Mouse (Mus musculus) layer of hippocampus, postnatal 10 days (tissue): ENCODE data around the gene Akap2. TPM values are rescaled to one million over a fixed set of nuclear protein-coding genes. Genes with fewer than 3 reads are reported as not detected.
A peak's percentile ranks its signal among the peaks of the same experiment; 100 is the strongest.

ENCODE experiments used
- DNase-seq, 2 experiments: peaks; one replicate each; pipeline ENCODE4 v3.0.0; 2021; ENCODE audit warnings: low spot score in 2 of 2
- long read RNA-seq: library from polyadenylated mRNA; stranded (forward); transcript quantifications from one replicate; pipeline ENCODE4 v2.0.0, GENCODE M21; 2023
- total RNA-seq, 2 experiments: library from RNA; stranded (reverse); gene quantifications; 2 replicates each; pipeline ENCODE4 v1.2.3; 2021

The Akap2 gene
- 10 to 100 TPM; 36.8 to 40.9 TPM for total RNA-seq
- long read RNA-seq, partial matches to known transcripts = 0 of 10 reads
- long read RNA-seq, other reads (novel, unspliced or antisense) = 10 of 10 reads

GRCm38 (mm10) chr4:57717354-57717753 lies at the start of gene Akap2:
TSS of gene Akap2 (plus strand) at chr4:57717657.
- no peak for DNase-seq

GRCm38 (mm10) chr4:57670813-57671469 lies 46.5 kb upstream of the Akap2 start:
- no peak for DNase-seq

GRCm38 (mm10) chr4:57672541-57672940 lies 44.9 kb upstream of the Akap2 start:
- DNase-seq = no peak

DNA sequence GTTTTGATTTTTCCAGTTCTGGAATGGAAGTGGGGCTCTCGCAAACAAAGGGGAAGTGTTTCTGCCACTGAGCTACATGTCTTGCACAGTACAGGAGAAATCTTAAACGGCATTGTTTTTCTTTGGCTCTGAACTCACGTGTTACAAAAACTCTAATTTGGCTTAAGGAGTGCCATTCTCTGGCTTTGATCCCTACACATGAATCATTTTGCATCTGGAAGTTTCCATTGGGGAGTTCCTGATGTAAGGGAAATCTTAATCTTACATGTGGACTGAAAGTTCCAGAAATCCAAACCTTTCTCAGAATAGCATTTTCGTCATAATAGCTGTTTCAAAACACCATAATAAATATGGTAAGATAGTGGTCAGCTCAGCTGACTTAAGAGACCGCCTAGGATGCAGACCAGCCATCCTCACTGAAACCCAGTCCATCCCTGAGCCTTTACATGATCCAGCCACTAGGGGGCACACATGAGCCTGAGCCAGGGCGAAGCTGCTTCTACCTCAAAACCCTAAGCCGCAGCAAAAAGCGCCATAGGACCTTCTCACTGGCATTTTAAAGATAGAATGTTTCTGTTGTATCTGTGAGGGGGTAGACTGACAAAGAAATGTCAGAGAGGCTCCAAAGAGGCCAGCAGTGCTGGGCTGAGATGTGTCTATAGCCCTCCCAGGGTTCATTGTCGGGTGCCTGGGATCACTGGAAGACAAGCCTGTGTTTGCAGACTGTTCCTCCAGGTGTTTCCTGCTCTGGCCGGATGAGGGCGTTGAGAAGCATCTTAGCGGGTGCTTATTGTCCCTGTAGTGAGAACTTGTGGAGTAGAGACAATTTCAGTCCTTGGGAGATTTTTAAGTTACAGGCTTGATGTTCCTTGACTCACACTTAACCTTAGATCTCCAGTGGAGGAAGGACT lies 44.2 kb upstream of the Akap2 start:
- peak; percentile 89 to 91 for DNase-seq

DNA sequence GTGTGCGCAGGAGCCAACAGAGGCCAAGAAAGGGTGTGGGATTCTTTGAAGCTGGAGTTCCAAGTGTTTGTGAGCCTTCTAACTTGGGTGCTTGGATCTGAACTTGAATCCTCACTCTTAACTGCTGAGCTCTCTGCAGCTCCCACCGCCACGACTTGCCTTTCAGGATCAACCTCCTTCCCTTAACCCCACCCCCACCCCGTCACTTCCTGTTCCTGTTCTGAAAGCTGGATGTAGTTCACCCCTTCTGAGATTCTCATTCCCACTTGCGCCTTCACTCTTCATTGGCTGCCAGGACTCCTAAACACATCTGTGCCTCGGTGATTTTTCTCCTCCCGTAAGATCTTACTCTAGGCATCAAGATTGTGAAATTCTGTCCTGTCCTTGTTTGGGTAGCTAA lies 43.1 kb upstream of the Akap2 start:
- no peak for DNase-seq

DNA sequence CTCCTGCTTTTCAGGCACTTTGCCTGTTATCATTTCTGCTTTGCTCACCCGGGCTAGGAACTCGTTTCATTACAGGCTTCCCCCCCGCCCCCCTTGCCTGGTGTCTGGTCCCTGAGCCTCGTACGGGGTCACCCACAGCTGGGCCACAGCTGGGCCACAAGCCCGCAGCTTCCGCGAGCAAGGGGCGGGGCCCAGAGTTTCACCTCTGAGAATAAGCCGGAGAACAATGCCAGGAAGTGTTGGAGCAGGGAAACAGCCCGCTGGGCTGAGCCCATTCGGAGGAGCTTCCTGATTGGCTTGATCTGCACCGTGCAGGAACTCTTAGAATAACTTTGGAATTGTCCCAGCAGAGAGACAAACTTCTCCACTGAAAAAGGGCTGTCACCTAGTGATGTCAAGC lies 42.1 kb upstream of the Akap2 start:
- no peak for DNase-seq

DNA sequence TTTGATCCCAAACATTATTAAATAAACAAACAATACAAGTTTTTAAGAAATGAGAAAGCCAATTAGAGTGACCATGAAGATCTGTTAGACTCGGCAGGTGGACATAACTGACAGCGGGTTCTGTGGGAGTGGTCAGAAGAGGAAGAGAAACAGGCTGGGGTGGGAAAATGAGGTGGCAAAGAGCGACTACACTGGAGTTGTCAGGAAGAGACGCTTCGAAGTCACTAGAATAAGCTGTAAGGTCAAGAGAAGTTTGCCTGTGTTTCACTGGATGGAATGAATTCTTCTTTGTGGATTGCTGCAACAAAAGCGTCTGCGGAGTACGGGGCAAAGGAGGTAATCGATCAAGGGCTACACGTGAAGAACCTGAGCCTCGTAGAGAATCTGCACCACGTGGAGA lies 39.5 kb upstream of the Akap2 start:
- no peak for DNase-seq

- DNase-seq = no peak
Observed at GRCm38 (mm10) chr4:57678991-57679457, 38.4 kb upstream of the Akap2 start.

- DNase-seq = no peak
Observed at GRCm38 (mm10) chr4:57680186-57680585, 37.3 kb upstream of the Akap2 start.

GRCm38 (mm10) chr4:57681511-57681910 lies 35.9 kb upstream of the Akap2 start:
- DNase-seq = no peak

DNA sequence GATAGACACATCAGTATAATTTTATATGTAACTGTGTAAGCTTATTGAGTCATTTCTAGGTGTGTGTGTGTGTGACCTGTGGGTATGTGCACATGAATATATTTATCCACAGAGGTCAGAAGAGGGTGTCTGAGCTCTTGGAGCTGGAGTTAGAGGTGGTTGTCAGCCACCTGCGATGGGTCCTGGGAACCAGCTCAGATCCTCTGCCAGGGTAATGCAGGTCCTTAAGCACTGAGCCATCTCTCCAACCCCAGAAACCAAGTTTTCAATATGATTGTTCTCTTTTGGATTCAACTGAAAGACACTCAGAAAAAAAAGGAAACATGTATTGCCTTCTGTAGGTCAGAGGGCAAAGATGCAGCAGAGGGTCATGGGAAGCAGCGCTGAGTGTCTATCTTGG lies 35.1 kb upstream of the Akap2 start:
- no peak for DNase-seq

DNA sequence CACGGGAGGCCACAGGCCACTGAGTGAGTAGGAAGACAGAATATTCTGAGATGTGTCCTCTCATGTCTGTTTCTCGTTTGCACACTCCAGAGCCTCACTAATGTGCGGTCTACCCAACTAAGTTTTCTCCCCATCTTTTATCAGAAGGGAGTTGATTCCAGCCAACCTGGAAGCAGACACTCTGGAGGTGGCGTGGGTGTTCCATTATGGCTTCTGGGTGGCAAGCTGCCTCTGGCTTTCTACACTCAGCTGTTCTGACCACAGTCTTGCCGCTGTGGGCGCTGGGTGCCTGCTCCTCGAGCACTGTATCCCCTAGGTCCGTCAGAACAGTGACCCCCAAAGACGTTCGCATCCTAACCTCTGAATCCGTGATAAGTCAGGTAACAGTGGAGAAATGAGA lies 34.5 kb upstream of the Akap2 start:
- no peak for DNase-seq

- no peak for DNase-seq
Observed at GRCm38 (mm10) chr4:57684676-57685215, 32.7 kb upstream of the Akap2 start.

- DNase-seq = no peak
Observed at GRCm38 (mm10) chr4:57686736-57687135, 30.7 kb upstream of the Akap2 start.

GRCm38 (mm10) chr4:57687583-57687982 lies 29.9 kb upstream of the Akap2 start:
- no peak for DNase-seq

GRCm38 (mm10) chr4:57688131-57688530 lies 29.3 kb upstream of the Akap2 start:
- DNase-seq = no peak

DNA sequence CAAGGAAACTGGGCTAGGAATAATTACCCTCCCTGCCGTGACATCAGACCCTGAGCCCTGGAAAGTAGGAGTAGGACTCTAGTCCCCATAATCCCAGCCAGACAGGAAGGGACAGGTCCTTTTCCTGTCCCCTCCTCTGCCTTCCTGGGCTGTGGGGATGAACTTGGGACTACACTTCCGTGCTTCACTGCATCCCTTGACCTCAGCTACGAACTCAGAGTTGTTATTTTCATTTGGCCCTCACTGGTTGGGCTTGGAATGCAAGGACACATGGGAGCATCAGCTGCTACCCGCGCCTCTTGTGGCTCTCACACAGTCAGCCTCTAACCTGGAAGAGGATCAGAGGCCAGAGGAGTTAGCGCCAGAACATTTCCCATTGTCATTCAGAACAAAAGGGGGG lies 27.5 kb upstream of the Akap2 start:
- no peak for DNase-seq

GRCm38 (mm10) chr4:57690805-57691204 lies 26.7 kb upstream of the Akap2 start:
- DNase-seq = no peak

DNA sequence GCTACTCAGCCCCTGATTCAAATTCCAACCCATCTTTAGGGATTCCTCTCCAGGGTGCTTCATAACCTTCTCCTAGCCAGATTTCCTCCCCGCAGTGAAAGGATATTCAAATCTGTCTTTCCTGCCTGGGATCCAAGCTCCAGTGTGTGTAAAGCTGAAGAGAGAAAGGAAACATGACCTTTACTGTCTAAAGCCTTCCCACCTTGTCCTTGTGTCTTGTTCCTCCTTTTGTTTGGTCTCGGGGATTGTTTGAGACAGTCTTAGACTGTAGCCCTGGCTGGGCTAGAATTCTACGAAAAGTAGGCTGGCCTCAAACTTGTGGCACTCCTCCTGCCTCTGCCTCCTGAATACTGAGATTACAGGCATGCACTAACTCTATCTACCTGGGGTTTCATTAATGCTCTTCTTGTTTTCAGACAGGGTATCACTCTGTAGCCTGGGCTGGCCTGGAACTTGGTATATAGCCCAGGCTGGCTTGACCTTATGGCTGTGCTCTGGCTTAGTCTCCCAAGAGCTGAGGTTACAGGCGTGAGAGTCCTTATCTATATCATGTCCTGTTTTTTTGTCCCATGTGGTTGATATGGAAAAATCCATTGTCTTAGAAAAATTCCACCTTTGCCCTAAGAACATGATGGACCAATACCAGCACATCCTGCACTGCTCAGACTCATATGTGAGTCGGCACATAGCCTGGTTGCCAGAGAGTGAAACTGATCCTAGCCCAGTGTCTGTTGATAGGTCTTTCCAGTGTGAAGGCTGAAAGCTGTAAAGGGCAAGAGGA lies 22.9 kb upstream of the Akap2 start:
- no peak for DNase-seq

- no peak for DNase-seq
Observed at GRCm38 (mm10) chr4:57696955-57697354, 20.5 kb upstream of the Akap2 start.

- DNase-seq = no peak
Observed at GRCm38 (mm10) chr4:57697918-57698611, 19.4 kb upstream of the Akap2 start.
